Mouse (Mus musculus) right cerebral cortex, postnatal 10 days (tissue): ENCODE measurements at regions not wholly inside any gene's neighbourhood (a gene's known extent, or its start where the extent isn't known, plus 50 kb on each side); places are given as distances from the start of the nearest gene placed in this dataset.

Experiments
- DNase-seq, 2 experiments: peaks; one replicate each; pipeline ENCODE4 v3.0.0; 2021; ENCODE audit warnings: low spot score in 2 of 2

- no peak for DNase-seq
Measured at GRCm38 (mm10) chr13:70474746-70475145, 162.7 kb downstream of the Ice1 start.

GRCm38 (mm10) chr13:70475366-70475765, 162.1 kb downstream of the Ice1 start:
- DNase-seq, result peak; percentile 38 to 41

GRCm38 (mm10) chr13:70499302-70499701, 138.1 kb downstream of the Ice1 start:
- DNase-seq, result no peak
